Mouse (Mus musculus): ENCODE measurements around the gene Cx3cl1. TPM values are rescaled to one million over a fixed set of nuclear protein-coding genes. Genes with fewer than 3 reads are reported as not detected.

The Cx3cl1 gene
- total RNA-seq, 1 experiment, result 5.3 TPM

DNA sequence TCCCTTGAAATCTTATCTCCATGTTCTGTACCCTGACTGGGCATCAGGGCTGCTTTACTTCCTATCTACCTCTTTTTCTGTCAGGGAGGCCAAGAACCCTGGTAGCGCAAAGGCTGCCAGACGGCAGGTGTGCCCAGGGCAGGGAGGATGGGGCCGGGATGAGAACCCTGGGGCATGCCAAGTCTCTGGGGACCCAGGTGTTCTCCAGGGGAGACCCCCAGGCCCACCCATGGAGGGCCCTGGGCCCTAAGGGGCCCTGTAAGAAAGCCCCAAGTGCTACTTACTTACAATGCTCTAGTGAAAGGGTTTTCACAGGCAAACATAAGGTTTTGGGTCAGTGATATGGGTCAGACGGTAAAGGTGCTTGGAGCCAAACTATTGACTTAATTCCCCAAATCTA lies 30.1 kb upstream of the Cx3cl1 start:
- Histone ChIP-seq H3K9me3 (ENCODE audit: control insufficient read depth, insufficient read depth, low read depth, low read length) (no peaks in the 10 kb centered on the region), H3K27ac (ENCODE audit: insufficient read depth, low read depth, low read length, poor library complexity, severe bottlenecking) (no peak overlapping the region), H3K9ac (ENCODE audit: insufficient read depth, low read depth, low read length, poor library complexity, severe bottlenecking) (no peak overlapping the region), H3K36me3 (ENCODE audit: control insufficient read depth, insufficient read depth, low read length, poor library complexity, severe bottlenecking) (no peaks in the 10 kb centered on the region), H3K4me3 (ENCODE audit: insufficient read depth in 1 of 2, low read depth in 1 of 2, low read length in 2 of 2, poor library complexity in 1 of 2, severe bottlenecking in 1 of 2) (no peak overlapping the region), H3K4me1 (ENCODE audit: control insufficient read depth in 2 of 2, insufficient read depth in 2 of 2, low read length in 2 of 2, poor library complexity in 1 of 2) (no peaks in the 10 kb centered on the region)
- DNase-seq (ENCODE audit: low read depth, low spot score), result no peak
- in situ Hi-C loops (cut with MboI; ENCODE audit: low sequenced_read_pairs in 2 of 2, unreplicated experiment in 2 of 2), result no loop called here
- TF ChIP-seq ZNF384 (IDR thresholded peaks at IDR 0.05; ENCODE audit: low read depth, low read length) (no peak), CHD2 (IDR thresholded peaks at IDR 0.05; ENCODE audit: low read depth, low read length) (no peak), HCFC1 (IDR thresholded peaks at IDR 0.05; ENCODE audit: borderline replicate concordance, insufficient read depth, low read length) (no peak), ZC3H11A (IDR thresholded peaks at IDR 0.05; ENCODE audit: borderline replicate concordance, low read depth, low read length) (no peak), MAFK (IDR thresholded peaks at IDR 0.05; ENCODE audit: insufficient read depth, low read depth, low read length) (no peak)

DNA sequence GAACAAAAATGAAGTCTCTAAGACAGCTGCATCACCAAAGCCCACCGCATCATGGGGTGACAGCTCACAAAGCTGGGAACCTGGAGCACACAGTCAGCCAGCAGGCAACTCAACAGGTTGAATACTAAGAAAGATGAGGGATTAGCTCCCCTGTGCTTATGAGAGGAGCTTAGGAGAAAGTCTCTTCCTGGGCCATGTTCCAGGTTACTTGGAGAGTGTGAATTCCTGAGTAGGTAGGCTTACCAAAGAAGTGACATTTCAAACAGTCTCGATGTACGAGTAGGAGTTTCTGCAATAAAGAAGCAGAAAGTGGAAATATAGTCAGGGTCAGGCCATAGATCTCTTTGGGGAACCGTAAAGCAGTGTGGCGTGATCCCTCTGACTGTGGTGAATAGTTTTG lies 27.3 kb upstream of the Cx3cl1 start:
- H3K9ac ChIP-seq (ENCODE audit: insufficient read depth, low read depth, low read length, poor library complexity, severe bottlenecking), result no peak overlapping the region
- no peak overlapping the region for H3K27ac ChIP-seq (ENCODE audit: insufficient read depth, low read depth, low read length, poor library complexity, severe bottlenecking)
- no peaks in the 10 kb centered on the region for H3K9me3 ChIP-seq (ENCODE audit: control insufficient read depth, insufficient read depth, low read depth, low read length)
- no peak for DNase-seq (ENCODE audit: low read depth, low spot score)
- no peaks in the 10 kb centered on the region for H3K36me3 ChIP-seq (ENCODE audit: control insufficient read depth, insufficient read depth, low read length, poor library complexity, severe bottlenecking)
- in situ Hi-C loops (cut with MboI; ENCODE audit: low sequenced_read_pairs in 2 of 2, unreplicated experiment in 2 of 2), result no loop called here
- TF ChIP-seq ZNF384 (IDR thresholded peaks at IDR 0.05; ENCODE audit: low read depth, low read length) (no peak), HCFC1 (IDR thresholded peaks at IDR 0.05; ENCODE audit: borderline replicate concordance, insufficient read depth, low read length) (no peak), ZC3H11A (IDR thresholded peaks at IDR 0.05; ENCODE audit: borderline replicate concordance, low read depth, low read length) (no peak), CHD2 (IDR thresholded peaks at IDR 0.05; ENCODE audit: low read depth, low read length) (no peak), MAFK (IDR thresholded peaks at IDR 0.05; ENCODE audit: insufficient read depth, low read depth, low read length) (no peak)
- no peaks in the 10 kb centered on the region for H3K4me1 ChIP-seq (ENCODE audit: control insufficient read depth in 2 of 2, insufficient read depth in 2 of 2, low read length in 2 of 2, poor library complexity in 1 of 2)
- H3K4me3 ChIP-seq (ENCODE audit: insufficient read depth in 1 of 2, low read depth in 1 of 2, low read length in 2 of 2, poor library complexity in 1 of 2, severe bottlenecking in 1 of 2), result no peak overlapping the region

DNA sequence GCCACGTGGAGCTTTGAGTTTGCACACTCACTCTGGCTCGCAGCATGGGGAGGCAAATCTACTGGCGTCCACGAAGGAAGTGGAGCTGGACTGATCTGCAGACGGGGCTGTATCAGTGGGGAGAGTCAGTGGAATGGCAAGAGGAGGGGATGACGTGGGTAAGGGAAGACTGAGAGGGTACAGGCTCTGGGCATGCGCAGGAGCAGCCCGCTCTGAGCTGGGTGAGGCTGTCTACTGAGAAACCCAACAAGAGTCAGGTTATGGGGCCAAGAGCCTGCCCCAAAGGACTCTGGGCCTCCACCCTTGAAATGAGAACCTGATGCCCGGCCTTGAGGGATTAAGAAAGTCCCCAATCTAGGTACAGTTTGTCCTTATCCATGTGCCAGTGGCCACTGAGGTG lies 26.8 kb upstream of the Cx3cl1 start:
- H3K27ac ChIP-seq (ENCODE audit: insufficient read depth, low read depth, low read length, poor library complexity, severe bottlenecking), result no peak overlapping the region
- H3K4me1 ChIP-seq (ENCODE audit: control insufficient read depth in 2 of 2, insufficient read depth in 2 of 2, low read length in 2 of 2, poor library complexity in 1 of 2), result no peaks in the 10 kb centered on the region
- H3K4me3 ChIP-seq (ENCODE audit: insufficient read depth in 1 of 2, low read depth in 1 of 2, low read length in 2 of 2, poor library complexity in 1 of 2, severe bottlenecking in 1 of 2), result no peak overlapping the region
- no peak overlapping the region for H3K9ac ChIP-seq (ENCODE audit: insufficient read depth, low read depth, low read length, poor library complexity, severe bottlenecking)
- H3K36me3 ChIP-seq (ENCODE audit: control insufficient read depth, insufficient read depth, low read length, poor library complexity, severe bottlenecking), result no peaks in the 10 kb centered on the region
- H3K9me3 ChIP-seq (ENCODE audit: control insufficient read depth, insufficient read depth, low read depth, low read length), result no peaks in the 10 kb centered on the region
- no peak for TF ChIP-seq HCFC1 (IDR thresholded peaks at IDR 0.05; ENCODE audit: borderline replicate concordance, insufficient read depth, low read length)
- no peak for TF ChIP-seq MAFK (IDR thresholded peaks at IDR 0.05; ENCODE audit: insufficient read depth, low read depth, low read length)
- TF ChIP-seq ZC3H11A (IDR thresholded peaks at IDR 0.05; ENCODE audit: borderline replicate concordance, low read depth, low read length), result no peak
- TF ChIP-seq CHD2 (IDR thresholded peaks at IDR 0.05; ENCODE audit: low read depth, low read length), result no peak
- TF ChIP-seq ZNF384 (IDR thresholded peaks at IDR 0.05; ENCODE audit: low read depth, low read length), result no peak
- DNase-seq (ENCODE audit: low read depth, low spot score), result no peak
- in situ Hi-C loops (cut with MboI; ENCODE audit: low sequenced_read_pairs in 2 of 2, unreplicated experiment in 2 of 2), result no loop called here

DNA sequence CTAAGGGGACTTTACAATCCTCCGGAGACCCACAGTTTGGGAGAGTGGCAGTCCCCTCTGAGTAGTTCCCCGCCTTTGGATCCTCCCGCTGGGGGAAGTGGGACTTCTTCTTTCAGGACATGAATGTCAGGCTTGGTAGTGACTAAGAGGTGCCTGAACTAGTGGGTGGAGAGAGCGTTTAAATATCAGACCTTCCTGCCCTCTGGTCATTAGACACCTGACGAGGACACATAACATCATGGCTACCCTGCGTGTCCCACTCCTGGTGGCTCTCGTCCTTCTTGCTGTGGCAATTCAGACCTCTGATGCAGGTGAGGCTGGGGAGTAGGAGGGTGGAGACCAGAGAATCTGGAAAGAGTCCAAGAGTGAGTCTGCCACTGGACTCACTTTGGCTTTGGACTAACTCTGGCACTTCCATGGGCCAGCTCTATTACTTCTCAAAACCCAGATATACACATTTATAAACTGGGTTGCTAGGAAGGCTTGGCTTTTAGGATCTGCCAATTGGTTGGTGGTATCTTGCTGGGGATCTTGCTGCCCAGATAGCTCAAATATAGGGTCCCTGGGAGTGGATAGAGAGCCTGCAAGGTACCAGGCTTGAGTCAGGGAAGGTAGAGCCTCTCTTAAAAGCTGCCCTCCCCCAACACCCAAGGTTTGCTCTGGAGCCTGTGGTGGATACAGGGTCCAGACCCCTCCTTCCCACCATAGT lies 26.2 kb upstream of the Cx3cl1 start, which contains the start of gene Ccl22:
Gene Ccl22, plus strand, starts transcription at position 115 of the 709 bp plus-strand sequence.
- TF ChIP-seq ZNF384 (IDR thresholded peaks at IDR 0.05; ENCODE audit: low read depth, low read length) (no peak), ZC3H11A (IDR thresholded peaks at IDR 0.05; ENCODE audit: borderline replicate concordance, low read depth, low read length) (no peak), HCFC1 (IDR thresholded peaks at IDR 0.05; ENCODE audit: borderline replicate concordance, insufficient read depth, low read length) (no peak), CHD2 (IDR thresholded peaks at IDR 0.05; ENCODE audit: low read depth, low read length) (no peak), MAFK (IDR thresholded peaks at IDR 0.05; ENCODE audit: insufficient read depth, low read depth, low read length) (no peak)
- no peaks in the 10 kb centered on the region for H3K36me3 ChIP-seq (ENCODE audit: control insufficient read depth, insufficient read depth, low read length, poor library complexity, severe bottlenecking)
- H3K27ac ChIP-seq (ENCODE audit: insufficient read depth, low read depth, low read length, poor library complexity, severe bottlenecking), result no peak within 1 kb of the TSS
- in situ Hi-C loops (cut with MboI; ENCODE audit: low sequenced_read_pairs in 2 of 2, unreplicated experiment in 2 of 2), result no loop called here
- H3K9ac ChIP-seq (ENCODE audit: insufficient read depth, low read depth, low read length, poor library complexity, severe bottlenecking), result no peak within 1 kb of the TSS
- no peaks in the 10 kb centered on the region for H3K9me3 ChIP-seq (ENCODE audit: control insufficient read depth, insufficient read depth, low read depth, low read length)
- H3K4me1 ChIP-seq (ENCODE audit: control insufficient read depth in 2 of 2, insufficient read depth in 2 of 2, low read length in 2 of 2, poor library complexity in 1 of 2), result no peaks in the 10 kb centered on the region
- no peak within 1 kb of the TSS for H3K4me3 ChIP-seq (ENCODE audit: insufficient read depth in 1 of 2, low read depth in 1 of 2, low read length in 2 of 2, poor library complexity in 1 of 2, severe bottlenecking in 1 of 2)
- DNase-seq (ENCODE audit: low read depth, low spot score), result no peak

Measured in ES-E14 (cell line).